Mouse (Mus musculus): ENCODE measurements around the gene Map4.

Gene Map4

DNA sequence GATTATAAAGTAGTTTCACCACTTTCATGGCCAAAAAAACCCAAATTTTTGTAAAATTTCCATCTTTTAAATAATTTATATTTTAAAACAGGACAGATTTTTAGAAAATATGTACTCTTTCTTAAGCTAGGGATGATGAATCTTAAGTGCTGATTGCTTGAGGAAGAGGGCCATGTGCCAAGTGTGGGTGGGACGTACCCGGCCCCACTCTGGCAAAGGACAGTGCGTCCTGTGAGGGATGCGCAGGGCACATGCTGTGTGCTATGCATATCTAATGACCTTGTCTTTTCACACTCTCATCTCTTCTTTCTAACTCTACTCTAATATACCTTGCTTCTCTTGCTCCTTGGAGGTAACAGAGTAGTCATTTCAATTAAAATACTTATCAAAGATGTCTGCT is 66.2 kb downstream of the Map4 start:
- no peak for DNase-seq (ENCODE audit: low read depth, low spot score)

DNA sequence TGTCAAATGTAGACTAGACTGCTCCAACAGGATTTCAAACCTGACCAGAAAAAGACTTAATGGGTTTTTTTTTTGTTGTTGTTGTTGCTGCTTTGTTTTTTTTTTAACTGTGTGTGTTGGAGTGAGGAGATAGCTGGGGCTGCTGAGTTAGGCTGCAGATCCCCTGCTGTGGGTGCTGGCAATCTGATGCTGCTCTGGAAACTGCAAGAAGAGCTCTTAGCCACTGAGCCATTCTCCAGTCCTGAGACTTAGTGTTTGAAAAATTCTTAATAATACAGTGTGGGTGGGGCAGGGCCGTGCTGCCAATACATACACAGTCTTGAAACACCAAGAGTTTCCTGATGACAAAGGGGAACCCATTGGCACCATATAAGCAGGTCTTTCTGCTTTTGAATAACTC is 70.7 kb downstream of the Map4 start:
- no peak for DNase-seq (ENCODE audit: low read depth, low spot score)

DNA sequence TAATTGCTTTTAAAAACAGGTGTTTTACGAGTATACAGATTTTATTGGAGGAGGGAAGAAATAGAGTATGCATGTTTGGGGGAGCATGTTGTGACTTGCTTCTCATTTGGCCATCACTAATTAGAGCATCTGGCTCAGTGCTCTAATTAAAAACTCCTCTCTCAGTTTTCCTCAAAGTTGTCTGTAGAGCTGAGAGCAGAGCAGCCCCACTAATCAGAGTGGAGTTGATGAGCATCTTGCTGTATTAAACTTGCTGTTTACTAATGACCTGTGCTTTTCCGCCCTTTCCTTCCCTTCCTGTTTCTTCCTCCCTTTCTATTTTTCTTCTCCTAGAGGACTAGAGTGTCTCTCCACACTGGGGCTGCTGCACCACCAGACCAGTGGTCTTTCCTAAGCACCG is 71.2 kb downstream of the Map4 start:
- no peak for DNase-seq (ENCODE audit: low read depth, low spot score)

DNA sequence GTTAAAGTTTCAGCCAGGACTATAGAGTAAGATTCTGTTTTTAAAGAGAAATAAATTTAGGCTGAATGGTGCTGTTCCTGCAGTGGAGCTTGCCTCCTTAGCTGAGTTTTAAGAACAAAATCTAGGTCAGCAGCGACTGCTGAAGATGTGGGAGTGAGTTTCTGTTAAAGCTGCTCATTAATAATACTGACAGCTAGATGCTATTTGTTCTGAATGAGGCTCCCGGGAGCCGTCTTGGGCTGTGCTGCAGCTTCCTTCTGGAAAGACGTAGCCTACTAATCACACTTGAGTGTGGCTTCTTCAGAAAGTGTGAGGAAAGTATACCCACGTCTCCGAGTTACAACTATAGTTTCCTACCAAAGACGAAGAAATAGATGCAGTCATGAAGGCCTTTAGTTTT is 88.0 kb downstream of the Map4 start:
- DNase-seq (ENCODE audit: low read depth, low spot score) = no peak

DNA sequence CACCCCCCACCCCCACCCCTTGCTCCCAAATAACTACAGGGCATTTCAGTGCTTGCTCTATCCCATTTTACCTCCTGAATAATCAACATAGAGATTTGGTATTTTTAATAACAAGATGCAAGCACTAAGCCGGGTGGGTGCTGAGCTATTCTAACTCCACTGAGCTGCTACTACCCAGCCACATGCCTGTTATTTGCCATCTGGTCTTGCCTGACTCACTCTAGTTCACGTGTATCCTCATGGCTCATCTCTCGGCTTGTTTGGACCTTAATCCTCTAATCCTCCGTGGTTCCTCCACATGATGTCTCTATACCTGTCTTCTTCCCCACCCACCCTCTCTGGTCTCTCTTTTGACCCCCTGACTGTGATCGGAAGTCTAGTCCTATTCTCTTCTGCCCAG is 89.1 kb downstream of the Map4 start:
- DNase-seq (ENCODE audit: low read depth, low spot score) = no peak

DNA sequence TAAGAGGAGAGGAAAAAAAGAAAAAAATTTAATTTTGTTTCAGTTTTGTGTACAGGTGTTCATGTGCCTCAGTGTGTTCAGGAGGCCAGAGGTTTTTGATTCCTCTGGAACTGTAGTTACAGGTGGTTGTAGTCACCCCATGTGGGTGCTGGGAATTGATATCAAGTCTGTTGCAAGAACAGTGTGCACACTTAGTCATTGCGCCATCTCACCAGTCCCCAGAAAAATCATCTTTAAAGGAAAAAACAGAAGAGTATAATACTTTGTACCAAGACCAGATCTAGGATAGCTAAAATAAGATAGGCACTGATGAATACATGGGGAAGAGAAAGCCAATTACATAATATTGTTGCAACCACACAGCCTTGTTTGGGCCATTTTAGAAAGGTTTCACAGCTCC is 90.2 kb downstream of the Map4 start:
- DNase-seq (ENCODE audit: low read depth, low spot score) = no peak

DNA sequence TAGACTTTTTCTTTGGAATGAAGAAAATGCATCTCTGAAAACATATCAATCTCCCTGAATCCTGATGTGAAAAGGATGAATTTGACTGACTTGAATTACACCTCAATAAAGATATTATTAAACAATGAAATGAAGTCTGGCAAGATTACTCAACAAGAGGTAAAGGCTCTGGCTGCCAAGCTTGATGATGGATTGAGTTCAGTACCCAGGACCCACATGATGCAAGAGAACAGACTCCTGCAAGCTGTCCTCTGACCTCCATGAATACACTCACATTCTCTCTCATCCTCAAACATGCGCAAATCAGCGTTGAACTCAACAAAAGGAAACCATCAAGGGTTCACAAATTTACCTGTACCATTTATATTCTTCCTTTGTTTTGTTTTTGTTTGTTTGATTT is 90.9 kb downstream of the Map4 start:
- no peak for DNase-seq (ENCODE audit: low read depth, low spot score)

DNA sequence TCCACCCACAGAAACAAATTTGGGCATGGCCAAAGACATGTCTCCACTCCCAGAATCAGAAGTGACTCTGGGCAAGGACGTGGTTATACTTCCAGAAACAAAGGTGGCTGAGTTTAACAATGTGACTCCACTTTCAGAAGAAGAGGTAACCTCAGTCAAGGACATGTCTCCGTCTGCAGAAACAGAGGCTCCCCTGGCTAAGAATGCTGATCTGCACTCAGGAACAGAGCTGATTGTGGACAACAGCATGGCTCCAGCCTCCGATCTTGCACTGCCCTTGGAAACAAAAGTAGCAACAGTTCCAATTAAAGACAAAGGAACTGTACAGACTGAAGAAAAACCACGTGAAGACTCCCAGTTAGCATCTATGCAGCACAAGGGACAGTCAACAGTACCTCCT is 103.8 kb downstream of the Map4 start:
- no peak for DNase-seq (ENCODE audit: low read depth, low spot score)

DNA sequence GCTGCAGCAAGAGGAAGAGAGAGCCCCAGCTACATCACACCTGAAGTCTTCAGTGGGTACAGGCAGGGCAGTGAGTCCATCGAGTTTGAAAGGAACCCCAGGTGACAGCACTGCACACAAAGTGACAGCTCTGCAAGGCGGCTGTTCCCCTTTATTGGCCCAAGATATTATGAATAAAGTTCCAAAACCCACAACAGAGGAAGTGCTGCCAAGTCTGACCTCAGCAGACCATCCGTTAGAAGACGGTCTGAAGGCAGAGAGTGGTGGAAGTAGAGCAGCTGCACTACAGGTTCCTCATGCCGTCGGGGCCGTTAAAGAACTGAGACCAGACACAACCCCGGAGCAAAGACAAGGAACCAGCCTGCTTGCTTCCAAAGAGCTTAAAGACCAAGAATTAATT is 106.6 kb downstream of the Map4 start:
- DNase-seq (ENCODE audit: low read depth, low spot score) = no peak

DNA sequence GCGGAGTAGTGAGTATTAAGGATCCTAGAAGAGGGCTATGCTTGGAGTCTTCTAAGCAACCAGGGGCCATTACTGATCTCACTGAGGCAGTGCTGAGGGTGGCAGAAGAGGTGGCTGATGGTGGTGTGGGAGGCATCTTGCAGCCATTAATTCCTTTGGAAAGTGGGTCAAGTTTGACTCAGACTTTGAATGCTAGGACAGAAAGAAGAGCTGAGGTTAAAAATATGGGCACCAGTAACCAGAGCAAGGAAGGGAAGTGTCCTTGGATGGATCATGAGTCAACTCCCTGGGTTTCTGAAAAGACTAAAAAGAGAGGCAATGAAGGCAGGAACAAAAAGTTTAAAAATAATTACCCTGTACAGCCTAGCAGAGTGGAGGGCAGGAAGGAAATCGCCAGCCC is 107.2 kb downstream of the Map4 start:
- DNase-seq (ENCODE audit: low read depth, low spot score) = no peak

DNA sequence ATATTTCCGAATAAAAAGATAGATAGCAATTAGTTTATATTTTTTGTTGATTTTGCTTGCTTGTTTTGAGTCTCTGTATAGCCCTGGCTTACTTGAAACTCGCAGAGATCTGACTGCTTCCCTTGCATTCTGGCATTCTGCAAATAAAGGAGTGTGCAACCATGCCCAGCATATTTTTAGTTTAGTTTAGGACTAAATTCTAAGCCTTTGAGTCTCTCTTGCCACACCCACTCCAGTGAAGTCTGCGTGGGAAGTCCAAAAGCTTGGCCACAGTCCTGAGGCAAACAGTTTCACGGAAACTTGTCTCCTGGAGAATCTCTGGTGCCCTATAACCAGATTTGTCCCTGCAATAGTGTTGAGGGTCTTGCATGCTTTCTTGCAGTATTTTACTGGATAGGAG is 113.1 kb downstream of the Map4 start:
- DNase-seq (ENCODE audit: low read depth, low spot score) = no peak

DNA sequence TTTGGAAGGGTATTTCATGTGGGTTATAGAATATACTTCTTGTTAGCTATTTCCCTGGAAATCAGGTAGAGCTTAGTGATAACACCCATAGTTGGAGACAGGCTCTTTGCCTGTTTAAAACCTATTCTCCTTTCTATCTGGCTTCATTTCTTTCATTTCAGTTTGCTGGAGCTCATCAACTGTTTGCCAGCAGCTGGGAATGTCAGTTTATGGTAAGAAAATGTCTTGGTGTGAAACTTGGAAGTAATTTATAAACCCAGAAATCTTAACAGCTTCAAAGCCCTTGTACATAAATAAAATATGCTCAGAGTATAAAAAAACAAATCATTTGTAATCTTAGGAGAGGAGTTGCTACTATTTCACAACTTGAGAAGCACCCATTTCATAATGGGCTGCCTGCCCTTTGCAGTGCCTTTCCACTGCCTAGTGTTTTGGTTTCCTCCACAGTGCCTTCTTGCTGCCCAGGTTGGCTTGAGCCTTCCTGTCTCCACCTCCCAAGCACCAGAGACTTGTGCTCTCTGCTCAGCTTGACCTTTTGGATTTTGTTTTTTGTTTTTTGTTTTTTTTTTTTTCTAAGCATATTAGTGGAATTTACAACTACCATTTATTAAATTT is 114.6 kb downstream of the Map4 start:
- no peak for DNase-seq (ENCODE audit: low read depth, low spot score)

DNA sequence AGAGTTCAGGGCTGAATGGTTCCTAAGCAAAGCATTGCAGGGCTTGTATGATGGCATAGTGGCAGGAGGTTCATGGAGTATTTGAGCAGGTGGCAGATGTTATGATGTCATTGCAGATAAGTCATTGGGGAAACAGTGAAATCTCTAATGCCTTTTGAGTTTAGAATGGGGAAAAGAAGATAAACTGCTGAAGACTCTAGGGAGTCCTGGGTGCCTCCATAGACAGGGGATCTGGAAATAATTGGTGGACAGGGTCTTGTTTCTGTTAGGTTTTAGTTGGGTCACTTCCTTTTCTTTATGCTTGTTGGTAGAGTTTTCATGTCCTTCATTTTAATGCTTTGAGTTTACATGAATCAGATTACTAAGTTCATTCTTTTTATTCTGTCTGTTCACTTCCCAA is 116.0 kb downstream of the Map4 start:
- DNase-seq (ENCODE audit: low read depth, low spot score) = no peak

DNA sequence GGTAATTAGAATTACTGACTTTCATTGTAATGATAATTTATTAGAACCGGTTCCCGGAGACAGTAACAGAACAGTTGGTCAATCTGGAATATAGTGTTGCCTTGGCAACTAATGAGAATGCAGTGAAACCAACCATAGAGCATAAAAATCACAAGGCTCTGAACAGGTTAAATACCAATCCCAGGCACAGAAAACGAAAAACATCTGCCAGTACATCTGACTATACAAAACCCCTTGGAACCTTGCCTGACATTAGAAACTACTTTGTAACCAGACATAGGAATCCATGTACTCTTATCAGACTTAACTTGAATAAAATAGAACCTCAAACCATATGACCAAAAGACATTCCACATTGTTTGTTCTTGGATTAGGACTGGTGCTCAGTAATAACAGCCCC is 116.6 kb downstream of the Map4 start:
- no peak for DNase-seq (ENCODE audit: low read depth, low spot score)

DNA sequence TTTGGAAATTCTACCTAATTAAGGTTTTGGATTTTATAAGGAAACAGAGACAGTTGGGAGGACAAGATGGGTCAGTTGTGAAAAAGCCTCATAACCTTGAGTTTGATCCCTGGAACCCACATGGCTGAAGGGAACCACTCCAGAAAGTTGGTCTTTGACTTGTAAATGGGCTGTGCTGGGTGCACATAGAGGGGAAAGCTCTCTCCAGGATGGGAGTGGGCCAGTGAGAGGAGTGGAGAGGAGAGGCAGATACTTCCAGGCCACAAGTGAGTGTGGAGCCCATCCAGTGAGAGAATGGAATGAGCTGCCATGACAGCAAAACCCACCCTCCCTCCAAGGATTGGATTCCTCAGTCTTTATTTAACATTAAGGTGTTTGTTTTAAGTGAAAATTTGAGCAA is 119.9 kb downstream of the Map4 start:
- no peak for DNase-seq (ENCODE audit: low read depth, low spot score)

DNA sequence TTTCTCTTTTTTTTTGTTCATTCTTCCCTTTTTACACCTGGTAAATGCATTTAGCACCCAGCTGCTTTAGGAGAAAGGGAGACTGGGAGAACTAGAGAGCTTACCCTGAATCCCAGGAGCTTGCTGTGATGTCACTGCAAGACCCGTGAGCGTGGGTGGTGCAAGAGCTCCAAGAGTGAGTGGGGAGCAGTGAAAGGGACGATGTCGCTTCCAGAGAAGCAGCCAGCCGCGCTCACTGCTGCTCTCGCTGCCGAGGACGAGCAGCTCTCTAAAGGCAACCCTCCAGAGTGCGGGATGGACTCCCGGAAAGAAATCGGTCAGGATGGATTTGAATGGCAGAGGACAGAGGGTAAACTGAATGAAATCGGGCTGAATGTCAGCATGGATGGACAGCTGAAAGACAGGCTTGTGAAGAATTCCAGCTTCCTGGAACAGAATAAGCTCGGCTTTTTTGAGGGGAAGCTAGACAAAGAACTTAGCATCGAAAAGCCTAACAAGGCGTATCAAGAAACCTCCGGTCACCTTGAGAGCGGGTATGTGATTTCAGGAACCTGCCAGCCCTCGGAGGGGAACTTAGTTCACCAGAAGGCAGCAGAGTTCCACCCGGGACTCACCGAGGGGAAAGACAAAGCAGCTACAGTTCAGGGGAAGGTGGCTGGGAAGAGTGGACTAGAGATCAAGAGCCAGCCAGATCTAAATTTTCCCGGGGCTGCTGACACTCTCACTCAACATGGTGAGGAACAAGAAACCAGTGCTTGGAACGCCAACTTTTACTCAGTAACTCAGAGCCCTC is 120.8 kb downstream of the Map4 start:
- DNase-seq (ENCODE audit: low read depth, low spot score) = no peak

DNA sequence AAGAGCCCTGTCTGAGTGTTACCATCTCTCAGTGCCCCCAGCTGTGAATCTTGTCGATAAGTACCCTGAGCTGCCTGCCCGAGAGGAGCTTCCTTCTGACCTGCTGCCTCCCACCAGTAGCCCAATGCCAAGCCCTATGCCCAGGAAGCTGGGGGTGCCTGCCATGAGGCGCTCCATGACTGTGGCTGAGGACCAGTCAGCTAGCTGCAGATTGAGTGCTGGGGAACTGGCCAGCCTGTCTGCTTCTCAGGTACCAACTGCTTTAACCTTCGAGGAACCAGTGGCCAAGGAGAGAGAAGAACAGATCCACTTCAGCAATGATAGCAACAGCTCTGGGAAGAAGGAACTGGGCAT is 121.7 kb downstream of the Map4 start:
- no peak for DNase-seq (ENCODE audit: low read depth, low spot score)

DNA sequence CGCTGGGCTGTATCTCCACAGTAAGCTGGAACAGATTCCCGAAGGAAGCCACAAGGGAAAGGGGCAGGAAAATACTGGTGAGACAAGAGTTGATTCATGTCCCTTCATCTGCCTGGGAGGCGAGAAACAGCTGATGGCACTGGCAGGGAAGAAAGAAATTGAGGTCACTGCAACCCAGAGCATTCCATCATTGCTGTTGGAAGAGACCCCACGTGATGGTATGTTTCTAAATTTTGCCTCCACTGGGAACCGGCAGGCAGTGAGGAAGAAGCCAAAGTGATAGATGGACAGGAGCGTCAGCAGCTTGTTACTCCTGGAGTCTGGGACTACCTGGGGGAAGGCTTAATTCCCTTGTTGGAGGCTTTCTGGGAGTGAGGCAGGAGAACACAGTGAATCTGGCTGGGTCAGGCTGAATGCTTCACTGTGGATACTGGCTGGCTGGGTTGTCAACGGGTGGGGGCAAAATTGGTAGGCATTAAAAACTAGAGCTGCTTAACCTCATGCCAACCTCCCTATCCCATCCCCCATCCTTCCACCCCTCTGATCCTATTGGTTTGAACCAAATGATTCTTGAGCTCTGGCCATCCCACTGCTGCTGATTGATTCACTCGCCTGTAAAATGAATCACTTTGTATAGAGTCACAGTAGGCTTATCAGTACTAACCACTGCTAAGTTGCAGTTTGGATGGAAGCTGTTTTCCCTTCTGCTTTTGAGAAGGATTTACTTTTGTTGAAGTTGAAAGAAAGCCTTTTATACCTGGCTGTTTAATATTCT is 122.2 kb downstream of the Map4 start:
- no peak for DNase-seq (ENCODE audit: low read depth, low spot score)

DNA sequence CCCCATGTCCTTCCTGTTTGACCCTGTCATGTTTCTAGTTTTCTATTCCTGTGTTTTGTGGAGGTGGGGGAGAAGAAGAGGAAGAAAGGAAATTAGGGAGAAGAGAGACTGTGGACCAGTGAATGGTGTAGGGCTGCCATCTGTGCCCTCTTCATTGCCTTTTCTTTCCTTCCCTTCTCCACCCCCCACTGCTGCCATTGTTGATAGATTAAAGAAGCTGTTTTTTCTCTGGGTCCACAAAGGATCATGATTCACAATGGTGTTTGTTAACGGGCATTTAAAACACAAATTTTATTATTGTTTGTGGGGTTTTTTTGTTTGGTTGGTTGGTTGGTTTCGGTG is 122.8 kb downstream of the Map4 start:
- no peak for DNase-seq (ENCODE audit: low read depth, low spot score)

DNA sequence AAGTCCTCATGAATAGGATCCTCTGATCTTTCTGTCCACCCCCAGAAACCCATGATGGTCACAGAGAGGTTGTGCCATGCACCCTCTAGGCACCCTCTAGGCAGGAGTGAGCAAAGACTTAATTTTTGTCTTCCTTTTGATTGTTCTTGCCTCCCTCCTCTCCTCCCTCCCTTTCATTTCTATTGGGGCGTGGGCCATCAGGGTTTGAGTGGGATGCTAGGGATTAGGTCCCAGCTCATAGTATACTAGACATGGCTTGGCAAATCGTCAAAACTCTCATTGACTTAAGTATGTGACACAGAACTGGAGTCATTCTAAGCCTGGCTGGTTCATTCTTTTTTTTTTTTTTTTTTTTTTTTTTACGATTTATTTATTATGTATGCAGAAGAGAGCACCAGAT is 123.5 kb downstream of the Map4 start:
- DNase-seq (ENCODE audit: low read depth, low spot score) = no peak

DNA sequence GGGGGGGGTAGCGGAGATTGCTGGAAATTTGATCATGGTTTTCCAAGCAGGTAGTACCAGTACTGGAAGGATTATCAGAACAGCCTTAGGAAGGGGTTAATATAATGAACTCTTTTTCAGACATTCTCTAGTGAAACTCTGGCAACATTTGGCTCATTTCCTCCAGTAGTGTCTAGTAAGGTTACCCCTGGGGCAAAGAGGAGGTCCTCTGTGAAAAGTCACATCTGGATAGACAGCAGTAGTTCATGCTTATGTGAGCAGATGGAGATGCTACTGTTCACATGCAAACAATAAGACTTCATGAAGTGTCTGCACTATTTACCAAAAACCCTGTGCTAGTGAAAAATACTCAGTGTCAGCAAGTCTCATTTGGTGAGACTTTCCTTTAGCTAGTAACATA is 125.9 kb downstream of the Map4 start:
- no peak for DNase-seq (ENCODE audit: low read depth, low spot score)

DNA sequence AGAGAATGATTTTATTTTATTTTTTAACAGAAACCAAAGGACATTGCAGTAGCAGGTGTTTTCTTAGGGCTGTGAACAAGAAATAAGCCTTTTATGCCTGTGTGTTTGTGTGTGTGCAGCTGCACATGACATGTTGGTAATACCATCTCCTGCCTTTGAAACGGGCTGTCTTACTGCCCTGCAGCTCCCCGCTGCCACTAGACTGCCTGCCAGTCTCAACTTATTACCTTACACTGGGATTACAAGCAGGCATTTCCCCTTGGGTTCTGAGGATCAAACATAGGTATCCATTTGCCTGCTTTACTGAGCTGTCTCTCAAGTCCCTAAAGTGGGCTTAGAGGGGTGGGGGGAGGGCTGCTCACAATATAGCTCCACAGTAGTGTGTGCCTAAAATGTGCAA is 129.5 kb downstream of the Map4 start:
- DNase-seq (ENCODE audit: low read depth, low spot score) = no peak

DNA sequence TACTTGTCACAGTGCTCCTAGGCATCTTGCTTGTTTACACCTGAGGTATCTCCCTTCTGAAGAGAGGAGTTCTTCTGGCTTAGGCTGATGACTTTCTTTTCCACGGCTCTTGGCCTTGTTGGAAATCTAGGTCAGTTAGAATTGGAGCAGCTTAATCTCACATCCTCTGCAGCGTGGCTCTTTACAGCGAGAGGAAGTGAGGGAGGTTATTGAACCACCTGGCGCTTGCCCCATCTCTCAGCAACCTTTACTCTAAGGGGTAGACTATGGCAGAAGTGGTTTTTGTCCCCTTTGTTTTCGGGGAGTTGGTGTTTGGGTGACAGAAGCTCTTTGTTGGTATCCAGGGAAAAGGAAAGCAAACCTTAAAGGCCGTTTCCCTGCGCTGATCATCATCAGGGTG is 131.1 kb downstream of the Map4 start:
- no peak for DNase-seq (ENCODE audit: low read depth, low spot score)
